Mouse (Mus musculus) forebrain, embryonic 11.5 days (tissue): Measurements from ENCODE around the gene Pnkd. TPM values are rescaled to one million over a fixed set of nuclear protein-coding genes. Genes with fewer than 3 reads are reported as not detected.
A peak's percentile ranks its signal among the peaks of the same experiment; 100 is the strongest.

Source experiments
- ATAC-seq: fragments of 200-750 bp; cut with Nextera tagmentation; replicated peaks from 2 replicates; pipeline ENCODE4 v1.8.0; 2017; ENCODE audit warnings: moderate TSS enrichment; ENCODE audit not compliant: low FRiP score
- DNase-seq: peaks from one replicate; pipeline ENCODE4 v3.0.0-alpha.2; 2017; ENCODE audit warnings: low spot score
- H3K27ac ChIP-seq: fragments of 300-500 bp; sonication (generic); 2 replicates; pipeline ENCODE4 v1.5.1; 2014; ENCODE audit warnings: low read depth, low read length
- H3K27me3 ChIP-seq: fragments of 300-500 bp; sonication (generic); 2 replicates; pipeline ENCODE4 v1.6.1; 2014; ENCODE audit warnings: mild to moderate bottlenecking, low read length, mixed read lengths; ENCODE audit not compliant: control insufficient read depth, insufficient read depth
- H3K36me3 ChIP-seq: fragments of 300-500 bp; sonication (generic); 2 replicates; pipeline ENCODE4 v1.6.1; 2014; ENCODE audit warnings: mild to moderate bottlenecking, low read length, moderate library complexity, mixed read lengths; ENCODE audit not compliant: control insufficient read depth, insufficient read depth
- H3K4me1 ChIP-seq: fragments of 300-500 bp; sonication (generic); replicated peaks from 2 replicates; pipeline ENCODE4 v1.6.1; 2014; ENCODE audit warnings: low read length, mixed read lengths; ENCODE audit not compliant: control insufficient read depth, insufficient read depth
- H3K4me2 ChIP-seq: fragments of 300-500 bp; sonication (generic); 2 replicates; pipeline ENCODE4 v1.6.1; 2014; ENCODE audit warnings: low read depth, mild to moderate bottlenecking, low read length, moderate library complexity, mixed read lengths; ENCODE audit not compliant: severe bottlenecking
- H3K4me3 ChIP-seq: fragments of 300-500 bp; sonication (generic); 2 replicates; pipeline ENCODE4 v1.5.1; 2014; ENCODE audit warnings: low read depth, low read length
- H3K9ac ChIP-seq: fragments of 300-500 bp; sonication (generic); 2 replicates; pipeline ENCODE4 v1.6.1; 2014; ENCODE audit warnings: low read length
- H3K9me3 ChIP-seq: fragments of 300-500 bp; sonication (generic); 2 replicates; pipeline ENCODE4 v1.6.1; 2016; ENCODE audit warnings: low read length, mixed read lengths; ENCODE audit not compliant: control insufficient read depth
- WGBS: fragments of 180-500 bp; shearing (Covaris S2); extraction: QIAGEN DNeasy Blood & Tissue Kit; methylation state at CpG from one replicate; pipeline ENCODE4 v1.1.7; 2014; 5-methylcytosine and 5-hydroxymethylcytosine counted together
- polyA plus RNA-seq: library from polyadenylated mRNA; unstranded; fragments of >200 nt; fragmentation: Nextera tagmentation; extraction: Ambion mirVana; gene quantifications from 2 replicates; pipeline ENCODE4 v1.2.1, GENCODE M21; 2014

Gene Pnkd
- polyA plus RNA-seq, 1 experiment from 2014 or later: 98.4 TPM

GRCm38 (mm10) chr1:74271659-74272058 lies 13.1 kb upstream of the Pnkd start:
- WGBS: 83% methylated on average over 4 of the region's 4 CpGs

GRCm38 (mm10) chr1:74275015-74275414 lies 9.7 kb upstream of the Pnkd start:
- Histone ChIP-seq H3K9me3 (no peaks in the 10 kb centered on the region), H3K4me2 (no peak overlapping the region), H3K4me1 (no peaks in the 10 kb centered on the region), H3K4me3 (no peak overlapping the region), H3K27ac (no peak overlapping the region), H3K36me3 (peaks cover 2% of the 10 kb centered on the region; the same call in 1 of the 2 replicates), H3K9ac (no peak overlapping the region), H3K27me3 (no peaks in the 10 kb centered on the region)
- ATAC-seq (no peak), DNase-seq (no peak)
- WGBS: 60% methylated on average over 9 of the region's 9 CpGs

More at GRCm38 (mm10) chr1:74271659-74272058, 13.1 kb upstream of the Pnkd start:
- peak; percentile 39 for DNase-seq
- H3K4me2 ChIP-seq: no peak overlapping the region
- peaks cover 4% of the 10 kb centered on the region; the same call in 1 of the 2 replicates for H3K36me3 ChIP-seq
- no peaks in the 10 kb centered on the region for H3K27me3 ChIP-seq
- ATAC-seq: no peak
- H3K9ac ChIP-seq: no peak overlapping the region
- no peaks in the 10 kb centered on the region for H3K9me3 ChIP-seq
- no peak overlapping the region for H3K4me3 ChIP-seq
- no peaks in the 10 kb centered on the region for H3K4me1 ChIP-seq
- H3K27ac ChIP-seq: no peak overlapping the region

- Histone ChIP-seq H3K4me3 (no peak overlapping the region), H3K9me3 (no peaks in the 10 kb centered on the region), H3K27ac (no peak overlapping the region), H3K27me3 (no peaks in the 10 kb centered on the region), H3K9ac (no peak overlapping the region), H3K36me3 (peaks cover 2% of the 10 kb centered on the region), H3K4me1 (no peaks in the 10 kb centered on the region), H3K4me2 (no peak overlapping the region)
- DNase-seq: no peak
- 68% methylated on average over 6 of the region's 6 CpGs for WGBS
- no peak for ATAC-seq
Measured at GRCm38 (mm10) chr1:74277041-74277440, 7.7 kb upstream of the Pnkd start.

- H3K4me1 ChIP-seq: no peaks in the 10 kb centered on the region
- no peak overlapping the region; the same call in 1 of the 2 replicates for H3K9ac ChIP-seq
- ATAC-seq (no peak), DNase-seq (no peak)
- no peak overlapping the region for H3K27ac ChIP-seq
- H3K36me3 ChIP-seq: peaks cover 2% of the 10 kb centered on the region
- H3K27me3 ChIP-seq: no peaks in the 10 kb centered on the region
- H3K9me3 ChIP-seq: no peaks in the 10 kb centered on the region
- H3K4me3 ChIP-seq: no peak overlapping the region
- 73% methylated on average over 8 of the region's 8 CpGs for WGBS
- H3K4me2 ChIP-seq: no peak overlapping the region
Measured at GRCm38 (mm10) chr1:74277883-74278537, 6.7 kb upstream of the Pnkd start.

- no peak within 1 kb of the TSS for H3K27ac ChIP-seq
- H3K27me3 ChIP-seq: no peaks in the 10 kb centered on the region
- H3K4me3 ChIP-seq: no peak within 1 kb of the TSS
- WGBS: 91% methylated on average over 10 of the region's 10 CpGs
- DNase-seq (no peak), ATAC-seq (no peak)
- H3K4me1 ChIP-seq: no peaks in the 10 kb centered on the region
- H3K4me2 ChIP-seq: no peak within 1 kb of the TSS
- peaks cover 2% of the 10 kb centered on the region for H3K36me3 ChIP-seq
- H3K9me3 ChIP-seq: no peaks in the 10 kb centered on the region
- no peak within 1 kb of the TSS; the same call in 1 of the 2 replicates for H3K9ac ChIP-seq
Measured at GRCm38 (mm10) chr1:74278538-74278937, 6.2 kb upstream of the Pnkd start, which contains the start of gene Gpbar1. Gene Gpbar1 (plus strand): TSS chr1:74278550.

- H3K4me3 ChIP-seq: no peak overlapping the region
- 87% methylated on average over 11 of the region's 11 CpGs for WGBS
- no peaks in the 10 kb centered on the region for H3K27me3 ChIP-seq
- H3K9me3 ChIP-seq: no peaks in the 10 kb centered on the region
- no peak for ATAC-seq
- H3K36me3 ChIP-seq: peaks cover 2% of the 10 kb centered on the region
- no peaks in the 10 kb centered on the region for H3K4me1 ChIP-seq
- H3K4me2 ChIP-seq: no peak overlapping the region
- no peak overlapping the region for H3K9ac ChIP-seq
- DNase-seq: no peak
- H3K27ac ChIP-seq: no peak overlapping the region
Measured at GRCm38 (mm10) chr1:74278988-74279387, 5.7 kb upstream of the Pnkd start.

GRCm38 (mm10) chr1:74280591-74281325 lies 4.0 kb upstream of the Pnkd start:
- no peak for DNase-seq
- 95% methylated on average over 14 of the region's 14 CpGs for WGBS
- H3K27me3 ChIP-seq: no peaks in the 10 kb centered on the region
- peaks cover 2% of the 10 kb centered on the region for H3K36me3 ChIP-seq
- H3K4me1 ChIP-seq: peaks cover 1% of the 10 kb centered on the region
- H3K4me3 ChIP-seq: no peak overlapping the region
- H3K9me3 ChIP-seq: no peaks in the 10 kb centered on the region
- no peak overlapping the region for H3K27ac ChIP-seq
- no peak overlapping the region for H3K9ac ChIP-seq
- no peak overlapping the region for H3K4me2 ChIP-seq
- no peak for ATAC-seq

GRCm38 (mm10) chr1:74281372-74281771 lies 3.4 kb upstream of the Pnkd start:
- no peak overlapping the region for H3K4me2 ChIP-seq
- no peaks in the 10 kb centered on the region for H3K9me3 ChIP-seq
- no peak for ATAC-seq
- H3K4me3 ChIP-seq: no peak overlapping the region
- H3K36me3 ChIP-seq: peaks cover 2% of the 10 kb centered on the region
- H3K27me3 ChIP-seq: no peaks in the 10 kb centered on the region
- H3K27ac ChIP-seq: no peak overlapping the region
- WGBS: 87% methylated on average over 2 of the region's 2 CpGs
- DNase-seq: no peak
- no peak overlapping the region for H3K9ac ChIP-seq
- H3K4me1 ChIP-seq: peaks cover 3% of the 10 kb centered on the region
